Mouse (Mus musculus): ENCODE results near the gene Lyz1. TPM values are rescaled to one million over a fixed set of nuclear protein-coding genes. Genes with fewer than 3 reads are reported as not detected.
"Not testable (repeated sequence)": the region's sequence is repeated elsewhere in the genome, so short reads cannot be mapped to it uniquely, and the experiment has no call there.

Gene Lyz1
- total RNA-seq, 1 experiment: not detected

GRCm38 (mm10) chr10:117299901-117300520, 7.3 kb upstream of the Lyz1 start:
- Histone ChIP-seq H3K27ac (ENCODE audit: insufficient read depth, low read depth, low read length, poor library complexity, severe bottlenecking) (no peak overlapping the region), H3K9me3 (ENCODE audit: control insufficient read depth, insufficient read depth, low read depth, low read length) (no peaks in the 10 kb centered on the region), H3K36me3 (ENCODE audit: control insufficient read depth, insufficient read depth, low read length, poor library complexity, severe bottlenecking) (no peaks in the 10 kb centered on the region), H3K4me3 (ENCODE audit: insufficient read depth in 1 of 2, low read depth in 1 of 2, low read length in 2 of 2, poor library complexity in 1 of 2, severe bottlenecking in 1 of 2) (no peak overlapping the region), H3K4me1 (ENCODE audit: control insufficient read depth in 2 of 2, insufficient read depth in 2 of 2, low read length in 2 of 2, poor library complexity in 1 of 2) (no peaks in the 10 kb centered on the region), H3K9ac (ENCODE audit: insufficient read depth, low read depth, low read length, poor library complexity, severe bottlenecking) (no peak overlapping the region)
- in situ Hi-C loops (cut with MboI; ENCODE audit: low sequenced_read_pairs in 2 of 2, unreplicated experiment in 2 of 2): no loop called here
- TF ChIP-seq MAFK (IDR thresholded peaks at IDR 0.05; ENCODE audit: insufficient read depth, low read depth, low read length) (no peak), ZC3H11A (IDR thresholded peaks at IDR 0.05; ENCODE audit: borderline replicate concordance, low read depth, low read length) (no peak), HCFC1 (IDR thresholded peaks at IDR 0.05; ENCODE audit: borderline replicate concordance, insufficient read depth, low read length) (no peak), ZNF384 (IDR thresholded peaks at IDR 0.05; ENCODE audit: low read depth, low read length) (no peak), CHD2 (IDR thresholded peaks at IDR 0.05; ENCODE audit: low read depth, low read length) (no peak)
- no peak for DNase-seq (ENCODE audit: low read depth, low spot score)

GRCm38 (mm10) chr10:117299106-117299505, 6.4 kb upstream of the Lyz1 start:
- in situ Hi-C loops (cut with MboI; ENCODE audit: low sequenced_read_pairs in 2 of 2, unreplicated experiment in 2 of 2): no loop called here
- Histone ChIP-seq H3K9me3 (ENCODE audit: control insufficient read depth, insufficient read depth, low read depth, low read length) (no peaks in the 10 kb centered on the region), H3K27ac (ENCODE audit: insufficient read depth, low read depth, low read length, poor library complexity, severe bottlenecking) (no peak overlapping the region), H3K4me1 (ENCODE audit: control insufficient read depth in 2 of 2, insufficient read depth in 2 of 2, low read length in 2 of 2, poor library complexity in 1 of 2) (no peaks in the 10 kb centered on the region), H3K36me3 (ENCODE audit: control insufficient read depth, insufficient read depth, low read length, poor library complexity, severe bottlenecking) (no peaks in the 10 kb centered on the region), H3K4me3 (ENCODE audit: insufficient read depth in 1 of 2, low read depth in 1 of 2, low read length in 2 of 2, poor library complexity in 1 of 2, severe bottlenecking in 1 of 2) (no peak overlapping the region), H3K9ac (ENCODE audit: insufficient read depth, low read depth, low read length, poor library complexity, severe bottlenecking) (no peak overlapping the region)
- DNase-seq (ENCODE audit: low read depth, low spot score): no peak
- TF ChIP-seq ZC3H11A (IDR thresholded peaks at IDR 0.05; ENCODE audit: borderline replicate concordance, low read depth, low read length) (no peak), HCFC1 (IDR thresholded peaks at IDR 0.05; ENCODE audit: borderline replicate concordance, insufficient read depth, low read length) (no peak), CHD2 (IDR thresholded peaks at IDR 0.05; ENCODE audit: low read depth, low read length) (no peak), MAFK (IDR thresholded peaks at IDR 0.05; ENCODE audit: insufficient read depth, low read depth, low read length) (no peak), ZNF384 (IDR thresholded peaks at IDR 0.05; ENCODE audit: low read depth, low read length) (no peak)

DNA sequence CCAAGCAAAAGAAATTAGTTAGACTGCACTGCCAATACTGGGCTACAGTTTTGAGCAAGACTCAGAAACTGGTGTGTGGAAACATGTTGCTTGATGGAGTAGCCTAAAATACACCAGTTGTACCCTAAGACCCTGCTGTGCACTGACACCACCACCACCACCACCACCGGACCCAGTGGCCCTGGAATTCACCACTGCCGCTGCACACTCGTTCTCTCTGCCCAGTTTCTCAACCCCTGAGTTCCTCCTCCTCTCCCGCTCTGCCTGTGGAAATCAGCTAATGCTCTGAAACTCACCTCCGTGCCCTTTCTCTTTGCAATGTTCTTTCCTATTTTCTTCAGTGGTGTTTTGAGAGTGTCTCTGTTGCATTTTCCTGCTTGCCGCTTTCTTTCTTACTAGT, 5.7 kb upstream of the Lyz1 start:
- Histone ChIP-seq H3K9me3 (ENCODE audit: control insufficient read depth, insufficient read depth, low read depth, low read length) (no peaks in the 10 kb centered on the region), H3K4me1 (ENCODE audit: control insufficient read depth in 2 of 2, insufficient read depth in 2 of 2, low read length in 2 of 2, poor library complexity in 1 of 2) (no peaks in the 10 kb centered on the region), H3K9ac (ENCODE audit: insufficient read depth, low read depth, low read length, poor library complexity, severe bottlenecking) (no peak overlapping the region), H3K4me3 (ENCODE audit: insufficient read depth in 1 of 2, low read depth in 1 of 2, low read length in 2 of 2, poor library complexity in 1 of 2, severe bottlenecking in 1 of 2) (no peak overlapping the region), H3K27ac (ENCODE audit: insufficient read depth, low read depth, low read length, poor library complexity, severe bottlenecking) (no peak overlapping the region), H3K36me3 (ENCODE audit: control insufficient read depth, insufficient read depth, low read length, poor library complexity, severe bottlenecking) (no peaks in the 10 kb centered on the region)
- TF ChIP-seq HCFC1 (IDR thresholded peaks at IDR 0.05; ENCODE audit: borderline replicate concordance, insufficient read depth, low read length) (no peak), ZC3H11A (IDR thresholded peaks at IDR 0.05; ENCODE audit: borderline replicate concordance, low read depth, low read length) (no peak), CHD2 (IDR thresholded peaks at IDR 0.05; ENCODE audit: low read depth, low read length) (no peak), ZNF384 (IDR thresholded peaks at IDR 0.05; ENCODE audit: low read depth, low read length) (no peak)
- in situ Hi-C loops (cut with MboI; ENCODE audit: low sequenced_read_pairs in 2 of 2, unreplicated experiment in 2 of 2): no loop called here
- no peak for DNase-seq (ENCODE audit: low read depth, low spot score)

DNA sequence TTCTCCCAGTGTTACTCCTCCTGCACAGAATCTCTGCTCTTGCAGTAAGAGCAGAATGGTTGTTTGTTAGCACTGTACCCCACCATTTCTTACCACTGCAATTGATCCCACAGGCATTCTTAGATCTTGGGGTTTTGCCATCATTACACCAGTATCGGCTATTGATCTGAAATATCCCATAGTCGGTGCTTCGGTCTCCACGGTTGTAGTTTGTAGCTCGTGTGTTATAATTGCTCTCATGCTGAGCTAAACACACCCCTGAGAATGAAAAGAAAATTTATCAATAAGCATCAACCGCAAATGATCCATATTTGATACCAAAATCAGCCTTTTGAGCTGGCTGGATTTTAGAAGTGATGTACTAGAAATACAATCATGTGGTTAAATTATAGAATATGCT, 1.7 kb downstream of the Lyz1 start:
- H3K4me3 ChIP-seq (ENCODE audit: insufficient read depth in 1 of 2, low read depth in 1 of 2, low read length in 2 of 2, poor library complexity in 1 of 2, severe bottlenecking in 1 of 2); H3K27ac ChIP-seq (ENCODE audit: insufficient read depth, low read depth, low read length, poor library complexity, severe bottlenecking); H3K9ac ChIP-seq (ENCODE audit: insufficient read depth, low read depth, low read length, poor library complexity, severe bottlenecking); H3K9me3 ChIP-seq (ENCODE audit: control insufficient read depth, insufficient read depth, low read depth, low read length); H3K36me3 ChIP-seq (ENCODE audit: control insufficient read depth, insufficient read depth, low read length, poor library complexity, severe bottlenecking); H3K4me1 ChIP-seq (ENCODE audit: control insufficient read depth in 2 of 2, insufficient read depth in 2 of 2, low read length in 2 of 2, poor library complexity in 1 of 2); DNase-seq (ENCODE audit: low read depth, low spot score); in situ Hi-C loops (cut with MboI; ENCODE audit: low sequenced_read_pairs in 2 of 2, unreplicated experiment in 2 of 2): not testable (repeated sequence)
